Mouse (Mus musculus) testis, postnatal 14 days (tissue): Measurements from ENCODE around the gene Rgl3.

Experiments
- DNase-seq: peaks from one replicate; pipeline ENCODE4 v3.0.0; 2021; ENCODE audit warnings: low spot score

Gene Rgl3

DNA sequence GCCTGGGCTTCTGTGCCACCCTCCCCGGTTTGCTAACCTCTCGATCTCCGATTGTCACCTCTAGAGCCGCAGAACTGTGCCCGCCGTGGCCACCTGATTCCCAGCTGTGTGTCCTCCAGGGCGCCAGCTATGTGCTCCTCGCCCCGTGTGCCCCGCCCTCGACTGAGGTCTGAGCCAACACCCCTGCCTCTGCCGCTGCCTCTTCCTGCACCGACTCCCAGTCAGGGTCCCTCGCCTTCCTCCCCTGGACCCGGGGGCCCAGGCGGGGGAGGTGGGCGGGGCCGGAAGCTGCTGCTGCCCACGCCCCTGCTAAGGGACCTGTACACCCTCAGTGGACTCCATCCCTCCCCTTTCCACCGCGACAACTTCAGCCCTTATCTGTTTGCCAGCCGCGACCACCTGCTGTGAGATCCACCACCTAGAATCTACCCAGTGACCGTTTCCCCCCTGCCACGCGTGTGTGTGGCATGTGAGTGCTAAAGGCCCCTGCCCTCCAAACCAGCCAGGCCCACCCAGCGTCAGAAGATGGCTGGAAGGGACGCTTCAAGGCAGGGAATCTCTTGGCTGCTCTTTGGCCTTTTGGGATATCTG lies 41.6 kb downstream of the Rgl3 start:
- no peak for DNase-seq

DNA sequence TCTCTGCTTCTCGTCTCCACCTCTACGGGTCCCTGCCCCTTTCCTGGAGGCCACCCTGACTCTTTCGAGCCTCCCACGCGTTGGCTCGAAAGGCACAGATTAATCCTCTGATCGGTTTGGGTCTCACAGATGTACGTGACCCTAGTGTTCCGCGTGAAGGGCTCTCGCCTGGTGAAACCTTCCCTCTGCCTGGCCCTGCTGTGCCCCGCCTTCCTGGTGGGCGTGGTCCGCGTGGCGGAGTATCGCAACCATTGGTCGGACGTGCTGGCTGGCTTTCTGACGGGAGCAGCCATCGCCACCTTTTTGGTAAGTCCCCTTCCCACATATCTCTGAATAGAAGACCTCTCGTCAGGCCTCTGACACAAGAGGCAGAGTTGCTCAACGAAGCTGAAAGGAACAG lies 45.0 kb downstream of the Rgl3 start:
- DNase-seq, result no peak

DNA sequence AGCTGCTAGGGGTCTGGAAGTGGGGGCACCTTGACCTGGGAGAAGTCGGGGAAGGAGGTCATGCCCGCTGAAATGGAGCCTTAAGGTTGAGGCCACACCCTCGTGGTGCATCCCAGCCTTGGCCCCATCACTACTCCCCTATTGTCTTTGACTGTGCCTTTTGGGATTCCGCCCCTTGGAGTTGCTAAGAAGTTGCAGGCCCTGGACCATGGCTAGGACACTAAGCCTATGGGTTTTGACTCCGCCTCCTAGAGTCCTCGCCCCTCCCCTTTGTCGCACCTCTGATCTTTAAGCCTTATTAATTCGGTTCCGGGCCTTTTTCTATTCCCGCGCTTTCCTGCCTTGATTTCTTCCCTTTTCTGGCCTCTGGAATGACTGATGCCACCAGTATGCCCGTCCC lies 45.6 kb downstream of the Rgl3 start:
- DNase-seq, result no peak

DNA sequence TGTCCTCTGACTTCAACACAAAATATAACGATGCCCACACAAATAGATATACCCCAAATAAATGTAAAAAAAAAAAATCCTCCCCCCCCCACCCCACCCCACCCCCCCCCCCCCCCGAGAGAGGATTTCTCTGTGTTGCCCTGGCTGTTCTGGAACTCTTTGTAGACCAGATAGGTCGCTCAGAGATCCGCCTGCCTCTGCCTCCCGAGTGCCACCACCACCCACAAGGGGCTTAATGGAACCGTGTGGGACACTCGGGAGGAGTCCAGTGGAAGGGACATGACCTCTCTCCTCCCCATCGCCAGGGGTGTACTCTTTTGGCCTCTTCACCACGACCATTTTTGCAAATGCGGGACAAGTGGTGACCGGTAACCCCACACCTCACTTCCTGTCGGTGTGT lies 46.2 kb downstream of the Rgl3 start:
- no peak for DNase-seq

DNA sequence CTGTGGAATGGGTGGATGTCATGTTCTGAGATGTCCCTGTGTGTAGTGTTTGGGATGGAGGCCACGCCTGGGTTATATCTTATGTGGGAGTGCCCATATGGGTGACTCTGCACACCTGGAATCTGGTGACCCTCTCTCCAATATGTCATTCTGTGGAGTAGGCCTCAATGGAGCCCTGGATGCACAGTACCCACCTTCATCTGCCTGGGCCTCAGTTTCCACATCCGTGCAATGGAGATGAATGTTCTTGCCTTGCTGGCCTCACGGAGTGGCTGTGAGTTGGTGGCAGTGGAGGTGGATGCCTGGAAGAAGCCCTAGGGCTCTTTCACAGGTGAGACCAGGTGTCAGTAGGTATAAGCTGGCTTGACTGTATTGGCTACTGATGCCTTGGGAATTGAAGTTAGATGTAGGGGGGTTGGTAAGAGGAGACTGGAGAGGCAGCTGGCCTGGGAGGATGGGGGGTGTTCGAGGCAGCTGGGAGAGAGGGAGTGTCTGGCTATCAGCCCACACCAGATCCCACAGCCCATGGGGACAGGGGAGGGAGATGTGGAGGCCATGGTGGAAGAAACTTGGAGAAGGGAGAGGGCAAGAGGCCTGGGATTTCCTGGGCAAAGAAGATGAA lies 50.9 kb downstream of the Rgl3 start:
- DNase-seq, result no peak

DNA sequence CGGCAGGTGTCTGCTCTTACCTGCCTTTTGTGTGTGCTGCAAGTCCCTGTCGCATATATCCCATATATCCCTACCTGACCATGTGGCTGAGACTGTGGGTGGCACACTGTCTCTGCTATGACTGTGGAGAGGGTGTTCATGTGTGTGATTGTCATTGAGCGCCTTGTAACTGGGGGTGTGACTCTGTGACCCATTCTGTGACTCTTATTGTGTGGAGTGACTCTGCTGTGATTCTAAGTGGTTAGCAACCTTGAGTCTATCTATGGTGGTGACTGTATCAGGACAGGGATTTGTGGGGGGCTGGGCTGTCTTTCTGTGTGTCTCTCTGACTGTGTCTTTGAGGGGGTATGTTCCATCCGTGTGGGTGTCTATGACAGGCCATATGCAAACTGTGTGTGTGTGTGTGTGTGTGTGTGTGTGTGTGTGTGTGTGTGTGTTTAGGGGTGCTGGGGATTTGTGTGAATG lies 51.5 kb downstream of the Rgl3 start:
- DNase-seq, result no peak

DNA sequence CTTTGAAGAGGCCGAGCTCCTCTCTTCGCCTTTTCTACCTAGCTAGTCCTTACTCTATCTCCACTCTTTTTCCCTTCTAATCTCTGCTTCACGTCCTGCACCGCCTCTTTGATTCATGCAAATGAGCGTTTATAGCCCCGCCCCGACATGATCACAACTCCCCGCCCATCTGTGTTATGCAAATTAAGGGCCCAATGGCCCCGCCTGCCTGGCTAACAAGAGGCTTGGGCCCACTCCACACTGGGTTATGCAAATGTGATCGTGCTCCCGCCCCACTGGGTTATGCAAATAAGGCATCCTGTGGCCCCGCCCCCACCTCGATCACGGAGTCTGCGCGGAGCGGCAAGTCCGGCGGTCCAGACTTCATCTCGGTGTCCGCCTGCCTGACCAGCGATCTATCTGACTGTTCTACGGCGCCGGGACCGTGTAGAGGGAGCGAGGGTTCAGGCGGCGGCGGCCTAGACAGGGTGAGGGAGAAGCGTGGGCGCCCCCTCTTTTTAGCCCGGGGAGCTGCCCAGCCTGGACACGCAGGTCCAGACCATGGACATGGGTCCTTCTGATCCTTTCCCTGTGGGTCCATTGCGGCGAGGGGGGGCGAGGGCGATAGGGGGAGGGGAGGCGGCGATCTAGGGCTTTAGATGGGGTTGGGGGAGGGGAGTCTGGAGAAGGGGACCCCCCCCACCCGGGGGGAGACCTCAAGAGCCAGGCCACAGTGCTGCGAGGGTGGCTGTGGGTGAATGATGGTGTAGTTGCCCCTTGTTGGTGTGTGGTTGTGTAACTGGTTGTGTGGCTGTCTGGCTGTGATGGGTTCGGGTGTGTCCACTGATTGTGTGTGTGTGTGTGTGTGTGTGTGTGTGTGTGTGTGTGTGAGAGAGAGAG lies 52.3 kb downstream of the Rgl3 start, which contains the start of gene Plppr2:
TSS of gene Plppr2 (plus strand) at position 342 of the 879 bp plus-strand sequence.
- peak; percentile 94 for DNase-seq

DNA sequence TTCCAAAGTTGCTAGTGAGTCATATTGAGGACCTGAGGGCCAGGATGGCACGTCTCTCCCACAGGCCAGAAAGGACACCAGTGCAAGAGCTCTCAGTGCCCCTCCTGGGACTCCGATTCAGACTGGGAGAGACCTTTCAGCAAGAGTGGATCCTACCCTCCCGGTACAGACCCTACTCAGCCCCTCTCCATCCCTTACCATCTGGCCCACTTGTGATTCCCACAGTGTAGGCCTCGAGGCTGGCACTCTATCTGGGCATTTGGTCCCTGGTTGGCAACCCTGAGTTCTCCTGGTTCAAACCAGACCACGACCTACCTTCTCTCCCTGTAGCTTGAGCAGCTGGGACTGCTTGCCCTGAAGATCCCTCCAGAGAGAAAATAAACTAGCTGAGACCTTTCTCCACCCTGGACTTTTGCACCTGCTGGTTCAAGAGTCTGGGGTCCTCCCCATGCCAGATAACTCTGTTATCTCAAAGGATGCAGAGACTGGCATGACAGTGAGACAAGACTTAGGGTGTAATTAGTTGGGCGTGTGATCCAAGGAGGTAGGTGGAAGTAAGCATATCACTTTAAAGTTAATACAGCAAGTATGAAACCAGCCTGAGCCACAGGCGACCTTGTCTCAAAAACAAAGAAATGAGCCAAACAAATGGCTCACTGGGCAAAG lies 53.6 kb downstream of the Rgl3 start:
- DNase-seq, result no peak

DNA sequence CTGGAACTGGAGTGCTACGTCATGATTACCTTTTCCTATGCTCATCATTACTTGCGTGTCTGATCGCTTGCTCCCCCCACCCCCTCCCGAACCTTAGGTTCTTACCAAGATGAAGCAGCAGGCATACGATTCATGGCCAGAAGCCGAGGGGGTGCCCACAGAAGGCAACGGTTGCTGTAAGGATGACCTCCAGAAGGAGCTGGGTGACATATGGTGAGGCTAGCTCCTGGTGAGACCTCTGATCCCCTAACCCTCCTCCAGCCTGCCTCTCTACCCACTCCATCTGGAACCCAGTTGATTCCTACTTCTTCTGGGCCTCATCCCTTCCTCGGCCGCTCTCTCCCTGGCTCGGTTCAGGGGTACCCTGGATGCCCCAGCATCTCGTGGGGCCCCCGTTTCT lies 55.2 kb downstream of the Rgl3 start:
- no peak for DNase-seq

DNA sequence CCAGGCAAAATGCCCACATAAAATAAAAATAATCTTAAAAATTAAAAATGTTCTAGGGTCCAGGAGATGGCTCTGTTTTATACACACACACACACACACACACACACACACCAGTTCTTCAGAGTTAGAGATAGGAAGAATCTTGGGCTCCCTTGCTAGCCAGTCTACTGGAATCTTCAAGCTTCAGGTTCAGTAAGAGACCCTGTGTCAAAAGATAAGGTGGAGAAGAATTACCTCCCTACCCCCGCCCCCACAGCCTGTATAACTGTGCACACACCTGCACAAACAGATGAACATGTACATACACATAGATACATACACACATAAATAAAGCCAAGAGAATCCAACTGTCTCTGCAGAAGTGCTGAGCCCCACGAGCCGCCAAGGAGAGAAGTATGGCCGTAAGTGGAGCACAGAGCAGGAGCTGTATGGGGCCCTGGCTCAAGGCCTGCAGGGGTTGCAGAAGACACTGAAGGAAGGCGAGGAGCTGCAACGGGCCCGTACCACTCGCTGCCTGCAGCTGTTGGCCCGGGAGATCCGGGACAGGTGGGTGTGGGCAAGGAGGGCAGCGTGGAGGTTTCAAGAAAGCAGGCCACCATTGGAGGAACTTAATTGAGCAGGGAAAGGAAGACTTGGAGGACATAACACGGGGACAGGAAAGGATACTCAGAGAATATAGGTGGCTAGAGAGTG lies 56.7 kb downstream of the Rgl3 start:
- no peak for DNase-seq

DNA sequence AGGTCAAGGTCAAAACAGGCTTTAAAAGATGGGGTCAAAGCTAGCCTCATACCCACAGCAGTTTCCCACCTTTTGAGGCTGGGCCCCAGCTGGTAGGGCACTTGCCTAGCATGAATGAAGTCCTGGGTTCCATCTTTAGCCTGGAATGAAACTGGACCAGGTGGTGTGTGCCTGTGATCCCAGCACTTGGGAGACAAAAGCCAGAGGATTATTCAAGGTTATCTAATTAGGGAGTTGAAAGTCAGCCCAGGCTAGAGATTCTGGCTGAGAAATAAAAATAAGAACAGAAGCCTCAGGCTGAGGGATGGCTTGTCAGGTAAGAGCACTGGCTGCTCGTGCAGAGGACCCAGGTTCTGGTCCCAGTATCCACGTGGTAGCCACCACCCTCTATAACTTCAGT lies 57.2 kb downstream of the Rgl3 start:
- DNase-seq, result no peak

DNA sequence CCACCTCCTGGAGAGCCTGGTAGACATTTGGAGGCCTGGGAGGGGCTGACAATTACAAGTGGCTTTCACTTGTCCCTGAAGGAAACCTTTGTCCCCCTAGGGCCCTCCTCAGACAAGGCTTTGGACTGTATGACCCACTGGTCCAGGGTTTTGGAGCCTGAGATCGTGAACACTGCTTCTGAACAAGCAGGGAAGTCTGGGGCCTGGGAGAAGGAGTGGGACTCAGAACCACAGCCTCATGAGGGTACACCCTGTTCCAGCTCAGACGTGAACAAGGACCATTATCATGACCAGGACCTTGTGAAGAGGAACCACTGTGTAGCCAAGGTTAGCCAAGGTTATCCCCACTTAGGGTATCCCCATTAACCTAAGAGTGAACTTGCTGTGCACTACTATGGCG lies 60.0 kb downstream of the Rgl3 start:
- DNase-seq, result no peak

DNA sequence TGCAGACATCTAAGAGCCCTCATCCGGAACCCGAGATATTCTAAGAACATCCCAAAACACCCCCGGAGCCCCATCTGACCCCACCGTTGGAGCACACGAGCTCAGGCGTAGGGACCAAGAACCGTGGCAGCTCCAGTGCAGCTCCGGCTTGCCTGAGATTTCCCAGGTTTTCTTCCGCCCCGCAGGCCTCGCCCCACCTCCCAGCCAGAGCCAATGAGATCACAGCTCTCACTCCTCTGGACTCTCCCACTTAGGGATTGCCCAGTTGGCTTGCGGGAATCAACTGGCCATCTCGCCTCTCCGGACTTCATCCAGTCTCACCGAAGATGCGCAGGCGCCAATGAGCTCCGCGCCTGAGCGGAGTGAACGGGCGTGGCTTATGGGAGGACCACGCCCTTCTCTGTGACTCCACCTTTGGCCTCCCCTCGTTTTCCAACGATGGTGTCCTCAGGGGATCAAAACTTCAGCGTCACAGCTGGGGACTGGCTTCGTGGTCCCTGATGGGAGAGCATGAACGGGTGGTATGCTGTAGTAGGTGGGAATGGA lies 62.0 kb downstream of the Rgl3 start, which contains the start of the genes Ccdc159 and Tmem205:
TSS of gene Ccdc159 (plus strand) at position 264 of the 546 bp plus-strand sequence.
TSS of gene Tmem205 (minus strand) at position 349 of the 546 bp plus-strand sequence.
- DNase-seq, result peak; percentile 92

DNA sequence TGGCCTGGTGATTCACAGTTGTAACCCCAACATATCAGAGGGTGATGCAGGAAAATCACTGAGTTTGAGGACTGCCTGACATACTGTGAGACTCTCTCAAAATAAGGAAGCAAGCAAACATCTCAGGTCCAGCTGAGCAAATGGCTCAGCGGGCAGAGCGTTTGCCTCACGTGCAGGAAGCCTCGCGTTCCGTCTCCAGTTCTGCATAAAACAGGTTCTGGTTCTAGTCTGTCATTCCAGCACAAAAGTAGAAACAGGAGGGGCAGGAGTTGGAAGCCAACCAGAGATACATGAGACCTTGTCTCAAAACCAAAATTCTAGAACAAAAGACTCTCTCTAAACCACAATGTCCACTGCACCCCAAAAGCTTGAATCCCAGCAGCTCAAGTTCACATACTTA lies 62.5 kb downstream of the Rgl3 start:
- DNase-seq, result no peak

DNA sequence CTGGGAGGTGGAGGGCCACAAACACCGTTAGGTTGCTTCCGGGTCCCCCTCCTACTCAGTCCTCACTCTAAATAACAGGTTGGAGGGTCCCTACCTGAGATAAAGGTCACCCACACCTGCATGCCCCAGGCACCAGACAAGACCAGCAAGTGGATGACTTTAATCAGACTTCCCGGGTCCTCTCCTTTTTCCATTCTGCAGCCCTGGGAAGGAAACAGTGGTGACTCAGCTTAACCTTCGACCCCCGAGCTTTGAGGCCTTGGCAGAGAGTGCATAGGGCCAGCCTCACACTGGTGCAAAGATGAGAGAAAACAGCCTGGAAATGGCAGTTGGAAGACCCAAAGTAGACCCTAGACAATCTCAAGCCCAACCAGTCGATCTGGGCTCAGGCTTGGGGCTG lies 63.1 kb downstream of the Rgl3 start:
- DNase-seq, result no peak

DNA sequence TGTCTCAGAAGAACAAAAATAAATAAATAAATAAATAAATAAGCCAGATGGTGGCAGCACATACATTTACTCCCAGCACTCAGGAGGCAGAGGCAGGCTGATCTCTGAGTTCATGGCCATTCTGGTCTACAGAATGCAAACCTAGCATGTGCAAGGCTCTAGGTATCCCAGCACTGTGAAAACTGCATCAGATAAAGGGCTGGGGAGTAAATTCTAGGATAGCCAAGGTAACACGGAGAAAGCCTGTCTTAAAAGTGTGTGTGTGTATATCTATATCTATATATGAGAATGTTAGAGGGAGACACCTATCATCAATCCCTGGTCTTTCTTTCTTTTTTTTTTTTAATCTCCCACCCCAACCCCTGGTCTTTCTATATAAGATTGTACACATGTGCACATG lies 63.7 kb downstream of the Rgl3 start:
- no peak for DNase-seq

DNA sequence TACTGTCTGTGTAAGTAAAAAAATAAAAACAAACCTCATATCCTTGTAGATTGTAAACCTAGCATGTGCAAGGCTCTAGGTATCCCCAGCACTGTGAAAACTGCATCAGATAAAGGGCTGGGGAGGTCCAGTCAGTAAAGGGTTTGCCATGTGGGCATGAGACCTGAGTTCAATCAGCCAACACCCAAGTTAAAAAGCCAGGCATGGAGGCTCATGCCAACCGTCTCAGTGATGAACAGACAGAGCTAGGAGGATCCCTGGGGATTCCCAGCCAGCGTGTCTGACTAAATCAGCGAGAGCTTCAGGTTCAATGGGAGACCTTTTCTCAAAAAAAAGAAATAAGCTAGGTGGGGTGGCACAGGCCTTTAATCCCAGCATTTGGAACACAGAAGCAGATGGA lies 64.2 kb downstream of the Rgl3 start:
- DNase-seq, result no peak

DNA sequence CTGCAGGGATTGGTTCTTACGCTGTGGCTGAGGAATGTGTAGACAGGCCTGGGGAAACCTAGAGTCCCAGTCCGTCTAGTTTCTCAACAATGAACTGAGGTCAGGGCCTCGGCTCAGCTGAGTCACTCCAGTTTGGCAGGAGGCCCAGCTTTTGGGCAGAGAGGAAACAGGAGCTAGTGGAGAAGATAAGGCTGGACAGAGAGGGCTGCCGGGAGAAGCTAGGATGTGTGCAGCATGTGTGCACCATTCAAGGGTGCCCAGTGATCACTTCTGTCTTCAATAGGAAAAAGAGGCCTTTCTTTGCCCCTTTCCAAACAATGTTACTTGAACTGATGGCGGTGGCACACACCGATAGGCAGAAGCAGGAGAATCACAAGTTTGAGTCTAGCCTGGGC lies 65.2 kb downstream of the Rgl3 start:
- peak; percentile 87 for DNase-seq

DNA sequence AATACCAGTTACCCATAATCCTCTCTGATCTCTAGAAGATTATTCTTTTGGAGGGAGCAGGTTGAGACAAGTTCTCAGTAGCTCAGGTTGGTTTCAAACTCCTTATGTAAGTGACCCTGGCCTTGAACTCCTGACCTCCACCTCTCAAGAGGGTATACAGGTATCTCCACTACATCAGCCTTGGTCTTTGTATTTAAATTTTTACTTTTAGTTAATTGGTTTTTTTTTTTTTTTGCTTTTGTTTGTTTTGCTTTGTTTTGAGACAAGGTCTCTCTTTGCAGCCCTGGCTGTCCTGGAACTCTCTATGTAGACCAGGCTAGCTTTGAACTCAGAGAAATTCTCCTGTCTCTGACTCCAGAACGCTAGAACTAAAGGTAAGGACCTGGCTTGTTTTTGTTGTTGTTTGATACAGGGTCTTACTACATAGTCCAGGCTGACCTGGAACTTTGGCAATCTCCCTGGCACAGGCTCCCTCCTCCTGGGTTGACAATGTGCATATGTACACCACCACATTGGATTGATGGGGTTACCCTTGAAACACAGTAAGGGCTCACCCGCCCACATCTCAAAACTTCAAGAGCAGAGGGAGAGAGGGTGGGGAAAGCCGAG lies 65.7 kb downstream of the Rgl3 start:
- no peak for DNase-seq

DNA sequence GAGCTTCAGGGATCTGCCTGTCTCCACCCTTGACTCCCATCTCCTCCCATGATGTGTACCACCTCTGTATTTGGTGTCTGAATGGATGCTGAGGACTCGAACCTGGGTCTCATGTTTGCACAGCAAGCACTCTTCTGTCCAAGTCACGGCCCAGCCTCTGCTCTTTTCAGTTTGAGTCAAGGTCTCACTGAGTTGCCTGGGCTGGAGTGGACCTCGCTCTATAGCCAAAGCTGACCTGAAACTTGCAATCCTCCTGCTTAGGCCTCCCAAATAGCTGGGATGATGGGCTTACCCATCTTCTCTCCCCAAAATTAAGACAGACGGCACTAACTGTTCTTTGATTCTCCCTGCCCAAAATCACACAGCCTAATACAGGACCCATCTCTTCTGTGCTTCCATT lies 66.2 kb downstream of the Rgl3 start:
- no peak for DNase-seq
